Mouse (Mus musculus): ENCODE measurements around the gene Clmn. TPM values are rescaled to one million over a fixed set of nuclear protein-coding genes. Genes with fewer than 3 reads are reported as not detected.
"Not testable (repeated sequence)": the region's sequence is repeated elsewhere in the genome, so short reads cannot be mapped to it uniquely, and the experiment has no call there.

Clmn gene
- polyA plus RNA-seq, 1 experiment = 8.2 TPM

DNA sequence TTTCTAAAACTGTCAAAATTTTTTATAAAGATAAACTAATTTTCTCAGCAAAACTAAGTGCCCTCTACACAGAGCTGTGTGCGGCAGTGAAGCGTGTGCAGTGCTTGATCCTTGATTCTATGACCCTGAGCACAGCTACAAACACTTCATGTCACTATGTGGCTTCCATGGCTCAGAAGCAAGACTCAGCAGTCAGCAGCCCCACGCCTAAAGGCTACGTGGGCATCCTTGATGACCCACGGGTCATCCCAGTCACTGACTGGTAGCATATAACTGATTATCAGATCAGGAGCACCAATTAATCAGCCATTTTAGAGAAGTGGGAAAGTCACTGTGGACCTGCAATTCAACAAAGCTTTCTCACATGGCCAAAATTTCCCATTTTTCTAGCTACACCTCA is 117.6 kb downstream of the Clmn start:
- Histone ChIP-seq H3K27ac (replicated peaks; ENCODE audit: low read depth, low read length) (no peak overlapping the region), H3K4me1 (ENCODE audit: control insufficient read depth, insufficient read depth, insufficient read length, low read length) (peaks cover 25% of the 10 kb centered on the region), H3K4me3 (ENCODE audit: insufficient read depth, low read depth, low read length) (no peak overlapping the region)

DNA sequence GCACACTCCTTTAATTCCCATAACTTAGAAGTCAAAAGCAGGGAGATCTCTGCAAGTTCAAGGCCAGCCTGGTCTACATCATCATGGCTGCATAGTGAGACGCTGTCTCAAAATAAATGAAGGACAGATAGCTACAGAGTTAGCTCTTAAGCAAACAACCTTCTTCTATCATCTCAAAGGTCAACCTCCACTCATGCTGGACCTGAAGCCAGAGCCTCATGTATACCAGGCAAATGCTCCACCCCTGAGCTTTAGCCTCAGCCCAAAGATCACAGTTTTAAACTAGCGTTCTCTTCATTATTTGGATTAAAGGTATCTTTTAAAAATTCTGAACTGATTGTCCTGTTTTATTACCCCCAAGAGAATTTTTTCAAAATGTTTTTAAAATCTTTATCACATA is 118.3 kb downstream of the Clmn start:
- Histone ChIP-seq H3K4me3 (ENCODE audit: insufficient read depth, low read depth, low read length) (no peak overlapping the region), H3K27ac (replicated peaks; ENCODE audit: low read depth, low read length) (no peak overlapping the region), H3K4me1 (ENCODE audit: control insufficient read depth, insufficient read depth, insufficient read length, low read length) (peaks cover 28% of the 10 kb centered on the region)

DNA sequence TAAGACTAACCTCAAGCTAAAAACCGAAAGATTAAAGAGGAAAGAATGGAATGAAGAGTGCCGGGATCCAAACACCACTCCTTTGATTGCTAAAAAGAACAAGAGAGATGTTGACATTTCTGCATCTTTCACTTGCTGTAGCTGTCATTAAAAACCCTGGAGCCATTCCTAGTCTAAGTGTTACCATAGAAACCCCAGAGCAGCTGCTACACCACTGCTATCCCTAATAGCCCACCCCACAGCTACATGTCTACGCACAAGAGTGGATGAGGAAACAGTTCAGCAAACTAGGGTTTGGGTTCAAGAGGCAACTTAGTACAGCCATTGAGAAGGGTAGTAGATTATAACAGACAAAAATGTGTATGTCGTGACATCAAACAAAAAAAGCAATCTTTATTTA is 121.2 kb downstream of the Clmn start:
- no peak overlapping the region for H3K27ac ChIP-seq (replicated peaks; ENCODE audit: low read depth, low read length)
- no peak overlapping the region for H3K4me3 ChIP-seq (ENCODE audit: insufficient read depth, low read depth, low read length)
- peaks cover 19% of the 10 kb centered on the region; the same call in 1 of the 2 replicates for H3K4me1 ChIP-seq (ENCODE audit: control insufficient read depth, insufficient read depth, insufficient read length, low read length)

DNA sequence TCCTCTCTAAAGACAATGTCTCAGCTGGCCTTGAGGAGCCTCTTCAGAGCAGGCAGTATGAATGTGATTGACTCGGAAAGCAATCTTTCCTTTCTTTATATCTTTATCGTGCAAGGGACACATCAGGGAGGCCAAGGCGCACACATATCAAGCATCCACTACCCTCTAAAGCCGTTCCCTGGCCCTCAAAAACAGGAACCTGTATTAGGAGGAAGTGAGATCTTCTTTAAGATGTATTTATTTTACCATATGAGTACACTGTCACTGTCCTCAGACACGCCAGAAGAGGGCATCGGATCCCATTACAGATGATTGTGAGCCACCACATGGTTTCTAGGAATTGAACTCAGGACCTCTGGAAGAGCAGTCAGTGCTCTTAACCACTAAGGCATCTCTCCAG is 122.6 kb downstream of the Clmn start:
- no peak overlapping the region for H3K4me3 ChIP-seq (ENCODE audit: insufficient read depth, low read depth, low read length)
- no peak overlapping the region for H3K27ac ChIP-seq (replicated peaks; ENCODE audit: low read depth, low read length)
- H3K4me1 ChIP-seq (ENCODE audit: control insufficient read depth, insufficient read depth, insufficient read length, low read length) = peaks cover 13% of the 10 kb centered on the region; the same call in 1 of the 2 replicates

DNA sequence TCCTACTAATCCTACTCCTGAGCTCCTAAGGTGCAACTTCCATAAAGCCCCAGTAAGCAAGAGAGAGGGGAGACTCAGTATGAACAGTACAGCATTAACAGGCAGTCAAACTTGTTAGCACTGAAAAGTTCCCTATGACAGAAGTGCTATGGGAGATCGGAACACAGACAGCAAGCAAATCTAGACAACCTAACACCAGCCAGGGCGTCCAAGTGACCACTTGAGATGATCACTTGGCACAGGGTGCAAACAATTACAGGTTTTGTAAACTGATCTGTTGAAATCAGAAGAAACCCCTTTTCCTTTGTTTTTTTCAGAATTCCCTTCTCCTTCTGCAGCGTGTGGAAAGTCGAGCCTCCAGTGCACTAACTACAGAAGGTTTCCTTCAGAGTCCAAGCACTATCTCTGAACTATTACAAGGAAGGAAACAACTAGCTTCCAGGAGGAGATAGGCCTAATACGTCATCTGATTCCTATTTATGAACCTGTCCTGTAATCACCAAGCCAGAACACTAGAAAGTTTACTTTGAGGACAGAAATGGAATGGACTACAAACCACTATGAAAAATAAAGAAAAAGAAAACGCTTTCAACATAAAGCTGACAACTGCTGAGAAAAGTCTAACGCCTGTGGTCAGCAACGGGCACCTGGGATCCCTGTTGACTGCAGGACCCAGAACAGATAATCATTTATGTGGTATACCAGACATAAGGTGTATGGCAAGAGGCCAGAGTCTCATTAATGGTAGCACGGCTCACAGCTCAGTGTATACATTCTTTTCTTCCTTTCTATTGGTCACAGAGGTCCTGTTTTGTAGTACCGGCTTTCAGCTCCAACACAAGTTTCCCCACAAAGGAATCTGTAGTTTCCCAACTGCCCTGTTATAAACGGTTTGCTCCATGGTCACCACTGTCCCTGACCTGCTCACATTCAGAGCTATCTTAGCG is 123.8 kb downstream of the Clmn start:
- Histone ChIP-seq H3K4me3 (ENCODE audit: insufficient read depth, low read depth, low read length) (no peak overlapping the region), H3K4me1 (ENCODE audit: control insufficient read depth, insufficient read depth, insufficient read length, low read length) (peaks cover 13% of the 10 kb centered on the region; the same call in 1 of the 2 replicates), H3K27ac (replicated peaks; ENCODE audit: low read depth, low read length) (no peak overlapping the region; the same call in 1 of the 2 replicates)

DNA sequence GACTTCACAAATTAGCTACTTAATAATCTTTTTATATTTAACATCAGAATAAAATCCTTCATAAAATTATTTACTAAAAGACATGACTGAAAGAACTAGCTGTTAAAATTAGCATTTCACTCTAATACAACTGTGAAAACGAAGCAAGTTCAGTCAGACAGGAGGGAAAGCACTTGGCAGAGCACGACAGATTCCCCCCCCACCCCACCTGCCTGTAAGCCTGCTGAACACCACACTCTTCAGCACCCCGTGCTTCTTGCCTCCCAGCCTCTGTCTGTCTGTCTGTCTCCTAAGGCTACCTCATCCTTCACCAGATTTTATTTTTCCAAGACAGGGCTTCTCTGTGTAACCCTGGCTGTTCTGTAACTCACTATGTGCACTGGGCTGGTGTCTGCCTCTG is 125.9 kb downstream of the Clmn start:
- H3K27ac ChIP-seq (replicated peaks; ENCODE audit: low read depth, low read length) = no peak overlapping the region
- H3K4me3 ChIP-seq (ENCODE audit: insufficient read depth, low read depth, low read length) = no peak overlapping the region
- H3K4me1 ChIP-seq (ENCODE audit: control insufficient read depth, insufficient read depth, insufficient read length, low read length) = peaks cover 13% of the 10 kb centered on the region; the same call in 1 of the 2 replicates

DNA sequence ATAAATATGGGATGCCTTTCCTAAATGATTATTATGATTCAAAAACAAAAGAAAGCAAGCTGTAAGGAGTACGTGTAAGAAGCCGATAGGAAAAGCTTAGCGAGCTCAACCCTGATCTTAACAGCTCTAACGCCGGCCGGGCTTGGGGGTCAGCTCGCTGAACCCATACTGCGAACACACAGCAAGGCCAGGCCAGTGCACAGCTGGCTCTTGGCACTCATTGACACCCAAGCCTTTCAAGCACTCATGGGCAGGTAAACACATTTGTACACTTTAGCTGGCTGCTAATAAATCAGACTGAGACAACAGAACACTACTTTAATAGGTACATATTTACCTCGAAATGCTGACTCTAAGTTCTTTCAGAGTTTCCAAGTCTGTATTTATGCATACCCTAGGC is 126.4 kb downstream of the Clmn start:
- Histone ChIP-seq H3K4me1 (ENCODE audit: control insufficient read depth, insufficient read depth, insufficient read length, low read length) (peaks cover 13% of the 10 kb centered on the region; the same call in 1 of the 2 replicates), H3K4me3 (ENCODE audit: insufficient read depth, low read depth, low read length) (no peak overlapping the region), H3K27ac (replicated peaks; ENCODE audit: low read depth, low read length) (no peak overlapping the region)

DNA sequence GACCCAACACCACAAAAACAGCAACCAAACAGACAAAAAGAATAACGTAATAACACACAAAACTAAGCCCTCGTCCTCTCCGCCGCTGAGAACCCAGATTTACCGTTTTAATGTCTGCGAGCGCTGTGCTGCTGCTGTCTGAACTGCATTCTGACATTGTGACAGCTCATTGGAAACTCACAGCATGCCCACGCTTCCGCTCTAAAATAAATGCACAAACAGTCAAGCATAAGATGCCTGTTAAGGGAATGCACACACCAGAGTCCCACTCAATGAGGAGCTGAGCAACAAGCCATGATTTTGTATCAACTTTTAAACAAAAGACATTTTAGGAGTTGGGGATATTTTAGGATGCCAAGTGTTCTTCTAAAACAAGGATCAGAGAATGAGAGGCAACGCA is 127.2 kb downstream of the Clmn start:
- Histone ChIP-seq H3K27ac (replicated peaks; ENCODE audit: low read depth, low read length) (no peak overlapping the region), H3K4me3 (ENCODE audit: insufficient read depth, low read depth, low read length) (no peak overlapping the region)

DNA sequence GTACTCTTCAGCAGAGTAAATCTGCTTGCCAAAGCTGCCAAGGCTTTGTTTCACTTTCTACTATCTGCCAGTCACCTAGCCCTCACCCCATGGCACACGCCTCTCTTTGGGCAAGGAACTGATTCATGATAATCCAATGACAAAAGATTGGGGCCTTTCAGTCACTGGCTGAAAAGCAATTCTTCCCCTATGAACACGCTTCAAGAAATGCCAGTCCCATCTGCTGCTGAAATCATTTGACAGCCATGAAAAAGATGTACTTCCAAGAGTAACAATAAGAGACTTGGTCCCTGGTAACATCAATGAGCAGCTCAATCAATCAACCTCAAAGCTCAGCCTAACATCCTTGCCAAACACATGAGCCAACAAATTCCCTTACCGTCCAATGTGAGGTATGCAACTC is 128.9 kb downstream of the Clmn start:
- Histone ChIP-seq H3K4me3 (ENCODE audit: insufficient read depth, low read depth, low read length) (no peak overlapping the region), H3K4me1 (ENCODE audit: control insufficient read depth, insufficient read depth, insufficient read length, low read length) (peaks cover 2% of the 10 kb centered on the region; the same call in 1 of the 2 replicates), H3K27ac (replicated peaks; ENCODE audit: low read depth, low read length) (no peak overlapping the region)

More for the DNA sequence above, 127.2 kb downstream of the Clmn start:
- H3K4me1 ChIP-seq (ENCODE audit: control insufficient read depth, insufficient read depth, insufficient read length, low read length) = peaks cover 10% of the 10 kb centered on the region; the same call in 1 of the 2 replicates

DNA sequence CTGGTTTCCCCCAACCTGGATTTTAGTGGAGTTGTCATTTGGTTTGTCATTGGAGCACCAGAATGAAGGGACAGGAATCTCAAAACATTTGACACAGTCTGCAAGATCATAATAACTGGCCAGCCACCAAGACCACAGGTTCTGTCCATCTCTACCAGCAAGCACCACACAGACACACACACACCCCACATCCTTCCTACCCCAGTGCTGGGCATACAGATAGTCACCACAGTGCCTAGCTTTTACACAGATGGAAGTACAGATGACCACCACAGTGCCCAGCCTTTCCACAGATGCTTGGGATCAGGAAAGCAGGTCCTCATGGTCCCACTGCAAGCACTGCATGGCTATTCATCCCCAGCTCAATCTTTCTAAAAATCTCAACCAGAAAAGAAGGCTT is 131.7 kb downstream of the Clmn start:
- Histone ChIP-seq H3K4me3 (ENCODE audit: insufficient read depth, low read depth, low read length) (no peak overlapping the region), H3K4me1 (ENCODE audit: control insufficient read depth, insufficient read depth, insufficient read length, low read length) (no peaks in the 10 kb centered on the region), H3K27ac (replicated peaks; ENCODE audit: low read depth, low read length) (no peak overlapping the region)

DNA sequence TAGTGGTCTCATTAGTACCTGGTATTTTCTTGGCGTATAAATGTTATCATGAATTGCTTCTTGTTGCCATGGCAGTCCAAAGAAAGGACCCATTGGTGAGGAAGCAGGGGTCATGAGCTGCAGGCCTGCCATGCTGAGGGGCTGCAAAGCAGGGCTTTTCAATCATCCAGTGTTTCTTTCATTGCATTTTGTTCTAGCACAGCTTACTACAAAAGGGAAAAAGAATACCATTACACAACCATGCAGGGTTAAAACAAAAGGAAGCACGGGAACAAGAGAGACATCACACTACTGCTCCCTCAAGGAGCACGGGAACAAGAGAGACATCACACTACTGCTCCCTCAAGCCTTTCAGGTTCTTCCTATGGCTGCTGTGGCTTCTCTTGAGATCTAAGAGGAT is 133.1 kb downstream of the Clmn start:
- no peak overlapping the region for H3K27ac ChIP-seq (replicated peaks; ENCODE audit: low read depth, low read length)
- no peak overlapping the region for H3K4me3 ChIP-seq (ENCODE audit: insufficient read depth, low read depth, low read length)
- H3K4me1 ChIP-seq (ENCODE audit: control insufficient read depth, insufficient read depth, insufficient read length, low read length) = no peaks in the 10 kb centered on the region

DNA sequence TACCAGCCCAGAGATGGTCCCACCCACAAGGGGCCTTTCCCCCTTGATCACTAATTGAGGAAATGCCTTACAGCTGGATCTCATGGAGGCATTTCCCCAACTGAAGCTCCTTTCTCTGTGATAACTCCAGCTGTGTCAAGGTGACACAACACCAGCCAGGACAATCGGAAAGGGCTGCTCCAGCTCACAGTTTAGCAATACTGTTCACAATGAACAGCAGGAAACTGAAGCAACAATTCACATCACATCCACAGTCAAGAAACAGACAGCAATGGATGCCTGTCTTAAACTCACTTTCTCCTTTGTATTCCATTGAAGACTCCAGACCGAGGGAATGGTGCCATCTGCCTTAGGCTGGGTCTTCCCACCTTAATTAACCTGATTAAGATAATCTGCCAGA is 138.4 kb downstream of the Clmn start:
- not testable (repeated sequence) for H3K4me3 ChIP-seq (ENCODE audit: insufficient read depth, low read depth, low read length); H3K4me1 ChIP-seq (ENCODE audit: control insufficient read depth, insufficient read depth, insufficient read length, low read length)

DNA sequence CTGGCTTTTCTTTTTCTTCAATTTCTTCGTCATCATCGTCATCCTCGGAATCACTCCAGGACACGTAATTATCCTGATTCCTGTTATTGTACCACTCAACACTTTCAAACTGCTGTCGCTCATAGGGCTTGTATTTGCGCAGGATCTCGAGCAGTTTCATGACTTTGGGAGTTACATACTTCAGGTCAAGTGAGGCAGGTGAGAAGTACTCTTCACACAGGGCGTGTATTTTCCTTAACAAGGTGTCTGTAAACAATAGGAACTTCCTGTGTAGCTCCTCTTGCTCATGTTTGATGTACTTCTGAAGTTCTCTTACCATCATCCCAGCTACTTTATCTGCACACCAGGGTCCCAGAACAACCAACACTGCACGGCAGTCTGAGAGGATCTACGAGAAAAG is 142.8 kb downstream of the Clmn start:
- no peaks in the 10 kb centered on the region for H3K4me1 ChIP-seq (ENCODE audit: control insufficient read depth, insufficient read depth, insufficient read length, low read length)
- no peak overlapping the region for H3K4me3 ChIP-seq (ENCODE audit: insufficient read depth, low read depth, low read length)
- no peak overlapping the region for H3K27ac ChIP-seq (replicated peaks; ENCODE audit: low read depth, low read length)

More for the DNA sequence above, 138.4 kb downstream of the Clmn start:
- H3K27ac ChIP-seq (replicated peaks; ENCODE audit: low read depth, low read length) = not testable (repeated sequence)

DNA sequence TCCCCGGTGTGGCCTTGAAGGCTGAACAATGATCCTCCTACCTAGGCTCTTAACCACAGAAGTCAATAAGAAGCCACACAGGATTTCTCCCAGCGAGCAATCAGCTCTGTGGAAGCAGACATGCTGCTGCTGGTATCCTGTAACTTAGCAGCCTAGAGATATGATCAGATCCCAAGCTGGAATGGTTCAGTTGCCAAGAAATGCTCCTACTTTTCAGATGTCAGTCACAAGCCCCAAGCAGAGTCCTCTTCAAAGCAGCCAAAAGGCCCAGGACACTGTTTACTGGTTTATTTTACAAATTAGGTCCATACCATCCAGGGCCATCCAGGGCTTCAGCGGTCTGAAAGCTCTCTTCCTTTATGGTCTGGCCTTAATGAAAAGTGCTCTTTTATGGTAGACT is 143.9 kb downstream of the Clmn start:
- H3K4me1 ChIP-seq (ENCODE audit: control insufficient read depth, insufficient read depth, insufficient read length, low read length) = no peaks in the 10 kb centered on the region
- H3K27ac ChIP-seq (replicated peaks; ENCODE audit: low read depth, low read length) = no peak overlapping the region
- H3K4me3 ChIP-seq (ENCODE audit: insufficient read depth, low read depth, low read length) = no peak overlapping the region

DNA sequence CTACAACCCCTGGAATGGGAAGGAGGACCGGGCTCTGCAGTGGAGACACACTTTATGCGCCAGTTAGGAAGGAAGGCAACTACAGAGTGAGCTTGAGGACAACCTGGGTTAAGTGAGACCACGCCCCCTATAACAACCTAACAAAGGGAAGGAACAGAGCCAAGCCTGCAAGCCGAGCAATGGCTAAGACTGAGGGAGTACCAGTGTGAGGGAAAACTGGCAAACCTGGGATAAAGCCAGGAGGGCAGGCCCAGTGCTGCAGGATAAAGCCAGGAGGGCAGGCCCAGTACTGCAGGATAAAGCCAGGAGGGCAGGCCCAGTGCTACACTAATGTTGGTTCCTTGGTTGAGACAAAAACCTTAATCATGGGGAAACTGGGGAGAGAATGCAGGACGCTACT is 145.9 kb downstream of the Clmn start:
- Histone ChIP-seq H3K4me3 (ENCODE audit: insufficient read depth, low read depth, low read length) (no peak overlapping the region), H3K4me1 (ENCODE audit: control insufficient read depth, insufficient read depth, insufficient read length, low read length) (no peaks in the 10 kb centered on the region), H3K27ac (replicated peaks; ENCODE audit: low read depth, low read length) (no peak overlapping the region)

DNA sequence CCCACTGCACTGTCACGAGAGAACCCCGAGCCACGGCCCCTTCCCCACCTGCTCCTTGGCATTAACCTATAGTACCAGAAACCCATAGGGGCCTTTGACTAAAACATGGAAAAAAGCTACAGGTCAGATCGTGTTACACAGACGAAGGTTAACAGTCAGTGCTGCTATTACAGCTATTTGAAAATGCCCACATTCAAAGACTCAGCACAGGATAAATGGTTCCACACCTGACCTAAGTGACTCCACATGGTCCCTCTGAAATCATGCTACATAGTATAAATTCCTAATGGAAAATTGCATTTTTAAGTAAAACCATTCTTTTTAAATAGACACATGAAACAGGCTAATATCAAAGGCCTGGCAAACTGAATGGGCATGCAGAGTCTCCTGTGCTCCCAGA is 148.5 kb downstream of the Clmn start:
- no peaks in the 10 kb centered on the region for H3K4me1 ChIP-seq (ENCODE audit: control insufficient read depth, insufficient read depth, insufficient read length, low read length)
- H3K27ac ChIP-seq (replicated peaks; ENCODE audit: low read depth, low read length) = no peak overlapping the region
- H3K4me3 ChIP-seq (ENCODE audit: insufficient read depth, low read depth, low read length) = no peak overlapping the region
